Mouse (Mus musculus): Measurements from ENCODE around the gene Elof1. TPM values are rescaled to one million over a fixed set of nuclear protein-coding genes. Genes with fewer than 3 reads are reported as not detected.

The Elof1 gene
- polyA plus RNA-seq, 1 experiment from 2014 or later, result 191 TPM

DNA sequence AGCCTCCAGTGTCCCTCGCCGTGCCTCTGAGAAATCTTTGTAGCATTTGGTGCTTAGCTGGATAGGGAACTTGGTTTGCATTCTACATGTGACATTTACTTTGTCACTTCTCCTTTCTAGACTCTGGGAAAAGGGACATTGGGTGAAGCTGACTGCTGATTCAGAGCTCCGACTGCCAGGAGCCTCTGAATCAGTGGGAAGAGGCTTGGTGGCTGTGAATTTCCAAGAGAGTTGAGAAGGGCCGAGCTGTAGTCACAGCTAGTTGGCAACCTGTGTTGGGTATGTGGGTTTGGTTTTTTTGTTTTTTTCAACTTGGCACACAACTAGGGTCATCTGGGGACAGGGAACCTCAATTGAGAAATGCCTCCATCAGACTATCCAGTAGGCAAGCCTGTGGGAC lies 2.6 kb upstream of the Elof1 start:
- ATAC-seq, result no peak
- no peak overlapping the region for H3K4me3 ChIP-seq (ENCODE audit: low read depth, low read length)
- H3K36me3 ChIP-seq (ENCODE audit: insufficient read depth, low read length), result no peaks in the 10 kb centered on the region
- no peak overlapping the region for H3K27ac ChIP-seq (ENCODE audit: low read length)
- no peaks in the 10 kb centered on the region for H3K9me3 ChIP-seq (ENCODE audit: low read length)
- DNase-seq (ENCODE audit: low spot score), result peak; percentile 44
- H3K9ac ChIP-seq (replicated peaks; ENCODE audit: low read depth), result no peak overlapping the region
- peaks cover 7% of the 10 kb centered on the region; the same call in 1 of the 2 replicates for H3K4me1 ChIP-seq (ENCODE audit: insufficient read depth, low read depth, low read length)
- H3K4me2 ChIP-seq (replicated peaks; ENCODE audit: low read depth, low read length), result no peak overlapping the region
- 81% methylated on average over 4 of the region's 4 CpGs for WGBS
- no peaks in the 10 kb centered on the region for H3K27me3 ChIP-seq (replicated peaks; ENCODE audit: insufficient read depth, low read length)
- no peak for TF ChIP-seq CTCF (IDR thresholded peaks at IDR 0.05)
- TF ChIP-seq EP300 (IDR thresholded peaks at IDR 0.05), result no peak

DNA sequence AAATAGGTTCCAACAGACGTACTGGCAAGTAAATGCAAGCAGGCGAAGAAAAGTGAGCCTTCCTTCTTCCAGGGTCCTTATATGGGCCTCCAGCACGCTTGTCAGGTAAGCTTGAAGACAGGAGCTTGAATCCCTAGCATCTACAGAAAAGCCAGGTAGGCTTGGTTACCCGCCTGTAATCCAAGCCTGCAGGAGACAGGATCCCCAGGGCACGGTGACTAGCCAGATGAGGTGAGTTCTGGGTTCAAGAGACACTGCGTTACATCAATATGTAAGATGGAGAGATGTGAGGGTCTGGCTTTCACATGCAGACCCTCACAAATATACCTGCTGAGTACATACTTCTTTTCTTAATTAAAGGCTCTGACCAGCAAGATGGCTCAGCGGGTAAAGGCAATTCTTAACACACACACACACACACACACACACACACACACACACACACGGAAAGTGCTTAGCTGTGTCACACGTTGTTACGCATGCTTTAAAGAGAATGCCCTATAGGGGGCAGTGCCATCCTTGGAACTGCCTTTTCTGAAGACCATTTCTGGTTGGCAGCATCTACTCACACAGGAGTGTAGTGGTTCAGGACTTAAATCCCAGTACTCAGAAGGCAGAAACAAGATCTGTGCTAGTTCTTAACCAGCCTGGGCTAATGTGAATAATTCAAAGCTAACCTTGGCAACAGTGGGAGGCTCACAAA lies 933 bp upstream of the Elof1 start:
- TF ChIP-seq EP300 (IDR thresholded peaks at IDR 0.05) (no peak), CTCF (IDR thresholded peaks at IDR 0.05) (peak; percentile 80)
- H3K9ac ChIP-seq (replicated peaks; ENCODE audit: low read depth), result no peak overlapping the region
- peaks cover 7% of the 10 kb centered on the region; the same call in 1 of the 2 replicates for H3K4me1 ChIP-seq (ENCODE audit: insufficient read depth, low read depth, low read length)
- ATAC-seq, result no peak
- no peaks in the 10 kb centered on the region for H3K27me3 ChIP-seq (replicated peaks; ENCODE audit: insufficient read depth, low read length)
- H3K9me3 ChIP-seq (ENCODE audit: low read length), result no peaks in the 10 kb centered on the region
- 41% methylated on average over 10 of the region's 10 CpGs for WGBS
- peak overlapping the region; percentile 83; the same call in 1 of the 2 replicates for H3K4me3 ChIP-seq (ENCODE audit: low read depth, low read length)
- H3K27ac ChIP-seq (ENCODE audit: low read length), result no peak overlapping the region
- peak; percentile 85 for DNase-seq (ENCODE audit: low spot score)
- H3K4me2 ChIP-seq (replicated peaks; ENCODE audit: low read depth, low read length), result peak overlapping the region; percentile 88
- peaks cover 10% of the 10 kb centered on the region; the same call in 1 of the 2 replicates for H3K36me3 ChIP-seq (ENCODE audit: insufficient read depth, low read length)

DNA sequence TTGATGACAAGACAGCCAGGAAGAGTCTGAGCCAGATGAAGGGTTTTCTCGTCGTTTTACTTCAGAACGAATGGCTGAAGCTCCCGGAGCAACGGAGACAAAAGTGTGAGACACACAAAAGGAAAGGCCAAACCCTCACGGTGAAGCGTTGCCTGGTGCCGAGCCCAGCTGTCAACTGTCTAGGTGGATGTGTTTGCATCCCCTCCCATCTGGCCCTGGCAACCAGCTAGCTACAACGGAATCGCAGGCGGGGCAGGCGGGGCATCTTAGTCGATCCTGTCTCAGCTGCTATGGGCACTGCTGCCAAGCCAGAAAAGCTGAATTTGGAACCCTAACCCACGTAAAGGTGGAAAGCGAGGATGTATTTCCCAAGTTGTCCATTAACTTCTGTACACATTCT lies 886 bp downstream of the Elof1 start:
- 18% methylated on average over 15 of the region's 15 CpGs for WGBS
- ATAC-seq, result no peak
- Histone ChIP-seq H3K9me3 (ENCODE audit: low read length) (no peaks in the 10 kb centered on the region), H3K4me2 (replicated peaks; ENCODE audit: low read depth, low read length) (peak overlapping the region; percentile 88), H3K27ac (ENCODE audit: low read length) (no peak overlapping the region), H3K27me3 (replicated peaks; ENCODE audit: insufficient read depth, low read length) (no peaks in the 10 kb centered on the region), H3K4me3 (ENCODE audit: low read depth, low read length) (peak overlapping the region; percentile 83), H3K36me3 (ENCODE audit: insufficient read depth, low read length) (peaks cover 20% of the 10 kb centered on the region), H3K9ac (replicated peaks; ENCODE audit: low read depth) (peak overlapping the region; percentile 92), H3K4me1 (ENCODE audit: insufficient read depth, low read depth, low read length) (peaks cover 7% of the 10 kb centered on the region; the same call in 1 of the 2 replicates)
- DNase-seq (ENCODE audit: low spot score), result no peak
- TF ChIP-seq EP300 (IDR thresholded peaks at IDR 0.05) (no peak), CTCF (IDR thresholded peaks at IDR 0.05) (no peak)

DNA sequence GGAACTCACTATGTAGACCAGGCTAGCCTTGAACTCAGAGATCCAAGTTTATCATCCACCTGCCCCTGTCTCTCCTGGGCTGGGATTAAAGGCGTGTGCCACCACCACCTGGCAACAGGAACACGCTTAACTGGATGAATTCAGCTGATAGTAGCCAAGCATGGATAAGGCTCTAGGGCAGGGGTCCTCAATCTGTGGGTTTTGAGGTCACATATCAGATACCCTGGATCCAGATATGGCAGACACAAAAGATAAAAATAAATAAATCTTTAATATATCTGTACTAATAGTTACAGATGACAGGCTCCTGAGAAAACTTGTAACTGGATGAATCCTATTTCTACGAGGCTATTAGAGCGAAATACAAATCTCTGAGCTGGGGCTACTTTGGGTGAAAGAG lies 1.3 kb downstream of the Elof1 start:
- ATAC-seq (no peak), DNase-seq (ENCODE audit: low spot score) (no peak)
- Histone ChIP-seq H3K4me1 (ENCODE audit: insufficient read depth, low read depth, low read length) (peaks cover 7% of the 10 kb centered on the region; the same call in 1 of the 2 replicates), H3K9ac (replicated peaks; ENCODE audit: low read depth) (no peak overlapping the region), H3K27ac (ENCODE audit: low read length) (no peak overlapping the region), H3K4me2 (replicated peaks; ENCODE audit: low read depth, low read length) (0 out of 2 replicates have a peak overlapping the region, but pooled peaks have one; percentile 88), H3K36me3 (ENCODE audit: insufficient read depth, low read length) (peaks cover 20% of the 10 kb centered on the region), H3K9me3 (ENCODE audit: low read length) (no peaks in the 10 kb centered on the region), H3K4me3 (ENCODE audit: low read depth, low read length) (peak overlapping the region; percentile 83; the same call in 1 of the 2 replicates), H3K27me3 (replicated peaks; ENCODE audit: insufficient read depth, low read length) (no peaks in the 10 kb centered on the region)
- no peak for TF ChIP-seq CTCF (IDR thresholded peaks at IDR 0.05)
- TF ChIP-seq EP300 (IDR thresholded peaks at IDR 0.05), result no peak
- 90% methylated on average over 4 of the region's 4 CpGs for WGBS

DNA sequence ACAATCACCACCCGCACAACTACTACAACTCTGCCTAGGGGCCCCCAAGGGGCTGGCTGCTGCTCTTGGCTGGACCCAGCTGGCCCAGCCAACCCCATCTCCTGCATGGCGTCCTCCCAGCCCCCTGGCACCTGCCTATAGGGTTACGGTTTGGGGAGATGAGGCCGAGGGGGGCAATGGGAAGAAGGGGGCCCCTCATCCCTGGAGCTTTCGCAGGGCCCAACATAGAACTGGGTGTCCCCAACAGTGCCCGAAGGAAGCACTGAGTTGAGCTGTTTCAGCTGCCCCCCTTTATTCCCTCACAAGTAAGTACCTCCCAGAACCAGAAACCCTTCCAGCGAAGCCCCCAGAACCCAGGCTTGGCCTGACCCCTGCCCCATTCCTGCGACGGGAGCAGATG lies 8.8 kb downstream of the Elof1 start:
- DNase-seq (ENCODE audit: low spot score), result no peak
- no peaks in the 10 kb centered on the region for H3K4me1 ChIP-seq (ENCODE audit: insufficient read depth, low read depth, low read length)
- H3K4me3 ChIP-seq (ENCODE audit: low read depth, low read length), result no peak overlapping the region
- WGBS, result 85% methylated on average over 9 of the region's 9 CpGs
- no peak overlapping the region for H3K4me2 ChIP-seq (replicated peaks; ENCODE audit: low read depth, low read length)
- H3K36me3 ChIP-seq (ENCODE audit: insufficient read depth, low read length), result peaks cover 13% of the 10 kb centered on the region
- ATAC-seq, result no peak
- no peak overlapping the region for H3K27ac ChIP-seq (ENCODE audit: low read length)
- TF ChIP-seq EP300 (IDR thresholded peaks at IDR 0.05) (no peak), CTCF (IDR thresholded peaks at IDR 0.05) (no peak)
- no peaks in the 10 kb centered on the region for H3K27me3 ChIP-seq (replicated peaks; ENCODE audit: insufficient read depth, low read length)
- H3K9ac ChIP-seq (replicated peaks; ENCODE audit: low read depth), result no peak overlapping the region
- no peaks in the 10 kb centered on the region for H3K9me3 ChIP-seq (ENCODE audit: low read length)

DNA sequence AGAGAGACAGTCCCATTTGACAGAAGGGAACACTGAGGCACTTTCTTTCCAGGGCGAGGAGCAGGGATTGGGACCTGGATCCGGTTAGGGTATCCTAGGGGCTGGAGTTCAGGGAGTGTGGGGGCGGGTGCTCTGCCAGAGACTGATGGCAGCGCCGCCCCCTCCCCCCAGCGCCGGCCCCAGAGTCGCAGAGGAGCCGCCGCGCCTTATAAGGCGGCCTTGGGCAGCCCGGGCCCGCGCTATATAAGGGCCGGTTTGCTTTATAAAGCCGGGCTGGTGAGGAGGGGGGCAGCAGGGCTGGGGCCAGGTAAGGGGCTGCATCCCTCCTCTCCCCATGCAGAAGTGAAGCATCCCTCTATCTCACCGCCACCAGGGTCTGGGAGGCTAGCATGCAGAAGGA lies 17.1 kb downstream of the Elof1 start:
- no peak overlapping the region for H3K9ac ChIP-seq (replicated peaks; ENCODE audit: low read depth)
- ATAC-seq, result no peak
- WGBS, result 4% methylated on average over 17 of the region's 18 CpGs
- H3K4me3 ChIP-seq (ENCODE audit: low read depth, low read length), result no peak overlapping the region
- H3K36me3 ChIP-seq (ENCODE audit: insufficient read depth, low read length), result no peaks in the 10 kb centered on the region
- peaks cover 3% of the 10 kb centered on the region; the same call in 1 of the 2 replicates for H3K4me1 ChIP-seq (ENCODE audit: insufficient read depth, low read depth, low read length)
- no peaks in the 10 kb centered on the region for H3K9me3 ChIP-seq (ENCODE audit: low read length)
- peaks cover 16% of the 10 kb centered on the region for H3K27me3 ChIP-seq (replicated peaks; ENCODE audit: insufficient read depth, low read length)
- DNase-seq (ENCODE audit: low spot score), result no peak
- no peak overlapping the region for H3K4me2 ChIP-seq (replicated peaks; ENCODE audit: low read depth, low read length)
- H3K27ac ChIP-seq (ENCODE audit: low read length), result no peak overlapping the region
- TF ChIP-seq CTCF (IDR thresholded peaks at IDR 0.05), result no peak
- no peak for TF ChIP-seq EP300 (IDR thresholded peaks at IDR 0.05)

Data from lung, postnatal 0 days (tissue).